ENCODE assay signal across 12 mouse cellular contexts in genomic region chr14:73421580-73421979, GRCm38 (mm10).
"Had no signal": no experiment of that assay in that cellular context is flagged by ENCODE, and none has a peak within 500 bp of the region (broad histone marks: within the 10 kb centered on the region; RNA-seq: fewer than 3 reads in every experiment).

No protein-coding gene starts in this region.

- H3K9me3 ChIP-seq: intestine, embryonic 15.5 days; liver, embryonic 13.5 days had no signal

- H3K36me3 ChIP-seq: intestine, embryonic 15.5 days; liver, embryonic 13.5 days had no signal

- DNase-seq: kidney, adult 18-20 months; layer of hippocampus, postnatal 36 days; liver, embryonic 13.5 days; lung, adult 2 months; lung, postnatal 14 days; lung, postnatal 4 days; midbrain, embryonic 14.5 days; thymus, adult 18-20 months; thymus, postnatal 36 days had no signal

- H3K4me3 ChIP-seq: intestine, embryonic 15.5 days; left cerebral cortex, adult 2 months; liver, embryonic 13.5 days had no signal

- H3K9ac ChIP-seq: intestine, embryonic 15.5 days; liver, embryonic 13.5 days had no signal

- ATAC-seq: intestine, embryonic 15.5 days had no signal

- H3K27me3 ChIP-seq: intestine, embryonic 15.5 days; liver, embryonic 13.5 days had no signal

- H3K27ac ChIP-seq: intestine, embryonic 15.5 days; left cerebral cortex, adult 2 months; liver, embryonic 13.5 days had no signal

- H3K4me1 ChIP-seq: intestine, embryonic 15.5 days had no signal

- H3K4me2 ChIP-seq: intestine, embryonic 15.5 days; liver, embryonic 13.5 days; midbrain, embryonic 11.5 days had no signal
